Comparison of ENCODE assay signal across 25 mouse cellular contexts in the genomic region with DNA sequence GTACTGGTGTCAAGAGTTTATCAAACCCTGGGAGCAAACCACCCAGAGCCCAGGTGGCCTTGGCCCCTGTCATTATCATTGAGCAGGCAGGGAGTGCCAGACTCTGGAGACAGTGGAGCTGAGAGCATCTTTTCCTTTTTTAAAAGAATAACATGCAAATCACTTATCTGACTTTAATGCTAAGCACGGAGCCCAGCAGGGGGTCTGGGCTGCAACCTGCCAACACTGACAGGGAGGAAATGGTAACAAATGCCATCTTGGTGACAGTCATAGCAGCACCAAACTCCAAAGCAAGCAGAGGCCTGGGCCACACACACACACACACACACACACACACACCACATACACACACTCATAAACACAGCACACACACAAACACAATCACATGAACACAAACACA.
DNase-seq lines count a peak whose midpoint lies in the region; ATAC-seq and TF ChIP-seq lines count a peak whose summit lies in the region.
"Had no signal": no experiment of that assay in that cellular context is flagged by ENCODE, and none has a peak within 500 bp of the region (broad histone marks: within the 10 kb centered on the region; RNA-seq: fewer than 3 reads in every experiment).

No protein-coding gene starts in this region.

- peak overlapping the region; percentile 22; the same call in 1 of the 2 replicates for H3K27ac ChIP-seq in forebrain, embryonic 13.5 days
- H3K27ac ChIP-seq in forebrain, embryonic 10.5 days, result no peak overlapping the region
- no peak overlapping the region for H3K27ac ChIP-seq in hindbrain, postnatal 0 days
- H3K27ac ChIP-seq in hindbrain, embryonic 16.5 days (ENCODE audit: low read depth, low read length), result no peak overlapping the region
- H3K27ac ChIP-seq: gastrocnemius, adult 2 months; kidney, postnatal 0 days; liver, embryonic 14.5 days; neural tube, embryonic 13.5 days had no signal

- WGBS in forebrain, embryonic 13.5 days, result 73% methylated on average over 1 of the region's 1 CpGs
- 91% methylated on average over 1 of the region's 1 CpGs for WGBS in forebrain, embryonic 10.5 days
- WGBS in hindbrain, postnatal 0 days, result 30% methylated on average over 1 of the region's 1 CpGs
- 53% methylated on average over 1 of the region's 1 CpGs for WGBS in hindbrain, embryonic 16.5 days

- no peak overlapping the region for H3K4me2 ChIP-seq in forebrain, embryonic 13.5 days
- no peak overlapping the region for H3K4me2 ChIP-seq in hindbrain, postnatal 0 days (ENCODE audit: low read depth, low read length)
- H3K4me2 ChIP-seq in hindbrain, embryonic 16.5 days (ENCODE audit: low read length), result no peak overlapping the region
- H3K4me2 ChIP-seq: heart, embryonic 11.5 days; neural tube, embryonic 13.5 days had no signal

- no peak for ATAC-seq in forebrain, embryonic 13.5 days
- ATAC-seq in hindbrain, postnatal 0 days, result no peak
- ATAC-seq in hindbrain, embryonic 16.5 days, result no peak
- ATAC-seq: activated CD4-positive, CD25-positive, alpha-beta regulatory T cell, adult 4 months; intestine, embryonic 16.5 days had no signal

- no peak overlapping the region for H3K4me3 ChIP-seq in forebrain, embryonic 13.5 days
- H3K4me3 ChIP-seq in forebrain, embryonic 10.5 days, result no peak overlapping the region
- no peak overlapping the region for H3K4me3 ChIP-seq in hindbrain, postnatal 0 days (ENCODE audit: low read length)
- no peak overlapping the region for H3K4me3 ChIP-seq in hindbrain, embryonic 16.5 days (ENCODE audit: low read length)
- H3K4me3 ChIP-seq: gastrocnemius, adult 2 months; neural tube, embryonic 13.5 days had no signal

- H3K4me1 ChIP-seq in forebrain, embryonic 13.5 days, result peaks cover 26% of the 10 kb centered on the region
- peaks cover 28% of the 10 kb centered on the region for H3K4me1 ChIP-seq in forebrain, embryonic 10.5 days
- peaks cover 13% of the 10 kb centered on the region for H3K4me1 ChIP-seq in hindbrain, postnatal 0 days (ENCODE audit: insufficient read depth, low read length)
- peaks cover 11% of the 10 kb centered on the region for H3K4me1 ChIP-seq in hindbrain, embryonic 16.5 days (ENCODE audit: control insufficient read depth, insufficient read depth, low read depth, low read length)

- no peak for TF ChIP-seq POLR2A in brain, embryonic 14.5 days (IDR thresholded peaks at IDR 0.05; ENCODE audit: borderline replicate concordance, extremely low read depth, insufficient read depth, insufficient read length, poor library complexity, severe bottlenecking)

- no peak for TF ChIP-seq CTCF in hindbrain, postnatal 0 days (IDR thresholded peaks at IDR 0.05; ENCODE audit: low read depth)
- no peak for TF ChIP-seq CTCF in brain, embryonic 14.5 days (IDR thresholded peaks at IDR 0.05; ENCODE audit: borderline replicate concordance, extremely low read depth, insufficient read depth, insufficient read length)

- no peaks in the 10 kb centered on the region for H3K36me3 ChIP-seq in forebrain, embryonic 13.5 days (ENCODE audit: poor library complexity, severe bottlenecking)
- H3K36me3 ChIP-seq in forebrain, embryonic 10.5 days (replicated peaks), result no peaks in the 10 kb centered on the region
- H3K36me3 ChIP-seq in hindbrain, postnatal 0 days (ENCODE audit: insufficient read depth, low read length), result no peaks in the 10 kb centered on the region
- no peaks in the 10 kb centered on the region for H3K36me3 ChIP-seq in hindbrain, embryonic 16.5 days (ENCODE audit: control insufficient read depth, insufficient read depth, low read length)
- H3K36me3 ChIP-seq: neural tube, embryonic 13.5 days had no signal

- no peak overlapping the region for H3K9ac ChIP-seq in forebrain, embryonic 13.5 days
- no peak overlapping the region for H3K9ac ChIP-seq in hindbrain, postnatal 0 days (replicated peaks; ENCODE audit: low read length)
- H3K9ac ChIP-seq in hindbrain, embryonic 16.5 days (ENCODE audit: low read depth, low read length), result no peak overlapping the region
- H3K9ac ChIP-seq: liver, embryonic 14.5 days; neural tube, embryonic 13.5 days had no signal

- DNase-seq in forebrain, embryonic 10.5 days (ENCODE audit: extremely low spot score, low spot score), result no peak
- DNase-seq in hindbrain, postnatal 0 days (ENCODE audit: low spot score), result peak; percentile 37
- peak; percentile 64 for DNase-seq in brain, embryonic 14.5 days (ENCODE audit: low read depth)
- DNase-seq in cerebellum, postnatal 25 days, result peak; percentile 30 to 51
- no peak for DNase-seq in lung, postnatal 25 days (ENCODE audit: low spot score)
- no peak for DNase-seq in adrenal gland, postnatal 25 days
- DNase-seq: adrenal gland, adult 2 months; B cell, adult 2 months; gastrocnemius, adult 2 months; gastrocnemius, postnatal 36 days; heart, adult 18-20 months; heart, postnatal 36 days; kidney, adult 8-10 months; layer of hippocampus, postnatal 36 days; liver; lung, adult 2 months; lung, postnatal 10 days had no signal

- H3K27me3 ChIP-seq in forebrain, embryonic 13.5 days, result no peaks in the 10 kb centered on the region
- H3K27me3 ChIP-seq in forebrain, embryonic 10.5 days (ENCODE audit: poor library complexity, severe bottlenecking), result no peaks in the 10 kb centered on the region
- no peaks in the 10 kb centered on the region for H3K27me3 ChIP-seq in hindbrain, postnatal 0 days (ENCODE audit: insufficient read depth, low read length)
- no peaks in the 10 kb centered on the region for H3K27me3 ChIP-seq in hindbrain, embryonic 16.5 days (replicated peaks; ENCODE audit: control insufficient read depth, insufficient read depth, low read length)
- H3K27me3 ChIP-seq: neural tube, embryonic 13.5 days had no signal

- H3K9me3 ChIP-seq in forebrain, embryonic 13.5 days (replicated peaks), result no peaks in the 10 kb centered on the region
- H3K9me3 ChIP-seq in forebrain, embryonic 10.5 days, result no peaks in the 10 kb centered on the region
- H3K9me3 ChIP-seq in hindbrain, postnatal 0 days (ENCODE audit: low read length), result no peaks in the 10 kb centered on the region
- H3K9me3 ChIP-seq in hindbrain, embryonic 16.5 days (ENCODE audit: control insufficient read depth, low read length), result no peaks in the 10 kb centered on the region
- H3K9me3 ChIP-seq: neural tube, embryonic 13.5 days had no signal

Comparison
In these comparisons a context has a peak if more than half of its experiments do, and no peak if none do; other contexts are left out.
1. DNase-seq: peak in hindbrain, postnatal 0 days (single experiment), brain, embryonic 14.5 days (single experiment) and cerebellum, postnatal 25 days (2 of 2); none in forebrain, embryonic 10.5 days (single experiment), lung, postnatal 25 days (single experiment) and adrenal gland, postnatal 25 days (single experiment).